Mouse (Mus musculus) thymus, adult 2 months (tissue): ENCODE data around the gene Hs6st2.

Experiments
- CTCF ChIP-seq: fragments of 200-500 bp; IDR thresholded peaks from 2 replicates; pipeline ENCODE4 v1.5.1; 2012; ENCODE audit warnings: mild to moderate bottlenecking, control low read depth, low read length, moderate library complexity, borderline replicate concordance; ENCODE audit not compliant: control insufficient read depth, poor library complexity, insufficient read depth; ENCODE audit errors: extremely low read depth
- POLR2A ChIP-seq: fragments of 200-500 bp; IDR thresholded peaks from 2 replicates; pipeline ENCODE4 v1.6.1; 2012; ENCODE audit warnings: mild to moderate bottlenecking, low read length, control low read depth, moderate library complexity; ENCODE audit not compliant: control insufficient read depth, poor library complexity, insufficient read depth; ENCODE audit errors: extremely low read depth

- TF ChIP-seq POLR2A (no peak), CTCF (no peak)
Observed at GRCm38 (mm10) chrX:51635756-51636155, 45.9 kb downstream of the Hs6st2 start.
